Mouse (Mus musculus) neutrophil, adult 5-6 weeks (primary cell): ENCODE results near the gene Nfkbie. TPM values are rescaled to one million over a fixed set of nuclear protein-coding genes. Genes with fewer than 3 reads are reported as not detected.

Experiments used
- ATAC-seq: fragments of 151-379, 151-347 bp; 2 replicates; pipeline ENCODE4 v1.8.0; 2017; ENCODE audit warnings: mild to moderate bottlenecking, moderate TSS enrichment; ENCODE audit not compliant: insufficient number of reproducible peaks, poor library complexity, low FRiP score, severe bottlenecking; ENCODE audit errors: extremely low read depth
- total RNA-seq: library from RNA; stranded (forward); fragments of 200-1000 nt; gene quantifications from 2 replicates; pipeline ENCODE4 v1.2.3, GENCODE M21; 2017

Gene Nfkbie
- 51.4 and 59.9 TPM in 2 replicates for total RNA-seq

GRCm38 (mm10) chr17:45555452-45556106 lies at the start of gene Nfkbie:
TSS of gene Nfkbie (plus strand) at chr17:45555703.
- ATAC-seq = peak; percentile 66

DNA sequence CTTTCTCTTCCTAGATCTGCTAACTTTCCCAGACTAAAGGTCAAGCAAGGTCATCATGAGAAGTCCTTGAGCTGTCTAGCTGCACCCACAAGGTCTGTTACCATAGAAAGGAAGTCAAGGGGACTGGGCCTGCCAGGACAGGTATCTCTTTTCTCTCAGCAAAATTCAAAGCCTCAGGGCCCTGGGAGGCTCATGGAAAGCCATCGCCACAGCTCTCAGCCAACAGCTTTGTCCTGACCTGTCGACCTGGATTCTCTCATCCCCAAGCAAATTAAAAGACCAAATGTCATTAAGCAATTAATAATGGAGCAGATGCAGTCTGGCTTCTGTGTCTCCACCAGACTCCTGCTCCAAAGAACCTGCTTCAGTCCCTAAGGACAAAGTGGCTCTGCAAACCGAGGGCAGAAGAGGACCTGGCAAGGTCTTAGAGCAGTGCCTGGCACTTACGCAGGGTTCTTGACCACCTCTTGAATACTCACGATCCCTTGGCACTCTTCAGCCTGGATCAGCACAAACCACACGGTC lies 49.5 kb upstream of the Nfkbie start:
- no peak for ATAC-seq

DNA sequence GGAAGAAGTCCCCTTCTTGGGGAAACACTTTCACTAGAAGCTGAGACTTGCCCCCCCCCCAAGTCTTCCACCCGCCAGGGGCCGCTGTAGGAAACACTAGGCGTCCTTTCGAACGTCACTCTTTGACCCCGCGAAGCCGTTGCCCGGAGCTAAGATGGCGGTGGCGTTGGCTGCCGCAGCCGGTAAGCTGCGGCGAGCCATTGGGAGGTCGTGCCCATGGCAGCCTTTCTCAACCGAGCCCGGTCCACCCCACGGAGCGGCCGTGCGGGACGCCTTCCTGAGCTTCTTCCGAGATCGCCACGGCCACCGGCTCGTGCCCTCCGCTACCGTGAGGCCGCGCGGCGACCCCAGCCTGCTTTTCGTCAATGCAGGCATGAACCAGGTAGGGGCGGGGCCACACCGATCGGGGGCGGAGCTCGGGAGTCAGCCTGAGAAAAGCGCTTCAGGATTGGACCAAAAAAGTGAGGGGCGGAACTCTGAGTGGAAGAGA lies 48.8 kb upstream of the Nfkbie start, which contains the start of gene Aars2:
Gene Aars2, plus strand, starts transcription at position 142 of the 490 bp plus-strand sequence.
- ATAC-seq = peak; percentile 94

- ATAC-seq = no peak
Measured at GRCm38 (mm10) chr17:45510871-45511270, 44.6 kb upstream of the Nfkbie start.

GRCm38 (mm10) chr17:45511757-45512156 lies 43.7 kb upstream of the Nfkbie start:
- no peak for ATAC-seq

DNA sequence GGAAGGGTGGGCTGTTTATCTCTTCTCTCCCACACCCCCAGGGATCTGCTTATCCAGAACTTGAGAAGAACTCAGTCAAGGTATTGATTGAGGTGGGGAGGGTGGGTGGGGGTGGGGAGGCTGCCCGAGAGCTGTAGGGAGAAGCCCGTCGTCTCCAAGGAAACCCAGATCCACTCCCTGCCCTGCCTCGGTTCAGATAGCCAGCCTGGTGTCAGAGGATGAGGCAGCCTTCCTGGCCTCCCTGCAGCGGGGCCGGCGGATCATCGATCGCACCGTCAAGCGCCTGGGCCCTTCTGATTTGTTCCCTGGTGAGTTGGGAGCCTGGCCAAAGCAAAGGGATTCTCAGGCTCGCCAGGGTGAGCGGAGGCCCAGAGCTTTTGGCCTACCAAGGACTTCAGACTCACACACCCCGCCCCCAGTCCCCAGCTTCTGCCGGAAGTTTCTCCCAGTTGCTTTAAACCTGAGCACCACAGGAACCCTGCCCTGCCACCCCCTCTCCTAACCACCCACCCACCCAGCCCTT lies 40.2 kb upstream of the Nfkbie start:
- ATAC-seq = no peak

GRCm38 (mm10) chr17:45515806-45516205 lies 39.7 kb upstream of the Nfkbie start:
- no peak for ATAC-seq

DNA sequence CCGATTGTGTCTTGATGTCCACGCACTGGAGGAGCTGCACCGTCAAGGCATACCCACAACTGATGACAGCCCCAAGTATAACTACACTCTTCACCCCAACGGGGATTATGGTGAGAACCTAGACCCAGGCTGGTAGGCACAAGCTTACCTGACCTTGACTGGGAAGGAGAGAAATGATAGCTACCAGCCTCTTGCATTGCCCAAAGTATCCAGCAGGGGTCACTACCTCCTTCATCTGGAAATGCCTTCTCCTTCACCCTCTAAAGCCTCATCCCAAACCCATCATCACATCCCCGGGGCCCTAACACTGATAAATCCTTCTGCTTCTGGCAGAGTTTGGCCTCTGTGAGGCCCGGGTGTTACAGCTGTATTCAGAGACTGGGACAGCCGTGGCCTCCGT lies 39.0 kb upstream of the Nfkbie start:
- peak; percentile 59 for ATAC-seq

- no peak for ATAC-seq
Measured at GRCm38 (mm10) chr17:45517135-45517534, 38.4 kb upstream of the Nfkbie start.

GRCm38 (mm10) chr17:45517549-45518215 lies 37.8 kb upstream of the Nfkbie start:
- ATAC-seq = no peak

DNA sequence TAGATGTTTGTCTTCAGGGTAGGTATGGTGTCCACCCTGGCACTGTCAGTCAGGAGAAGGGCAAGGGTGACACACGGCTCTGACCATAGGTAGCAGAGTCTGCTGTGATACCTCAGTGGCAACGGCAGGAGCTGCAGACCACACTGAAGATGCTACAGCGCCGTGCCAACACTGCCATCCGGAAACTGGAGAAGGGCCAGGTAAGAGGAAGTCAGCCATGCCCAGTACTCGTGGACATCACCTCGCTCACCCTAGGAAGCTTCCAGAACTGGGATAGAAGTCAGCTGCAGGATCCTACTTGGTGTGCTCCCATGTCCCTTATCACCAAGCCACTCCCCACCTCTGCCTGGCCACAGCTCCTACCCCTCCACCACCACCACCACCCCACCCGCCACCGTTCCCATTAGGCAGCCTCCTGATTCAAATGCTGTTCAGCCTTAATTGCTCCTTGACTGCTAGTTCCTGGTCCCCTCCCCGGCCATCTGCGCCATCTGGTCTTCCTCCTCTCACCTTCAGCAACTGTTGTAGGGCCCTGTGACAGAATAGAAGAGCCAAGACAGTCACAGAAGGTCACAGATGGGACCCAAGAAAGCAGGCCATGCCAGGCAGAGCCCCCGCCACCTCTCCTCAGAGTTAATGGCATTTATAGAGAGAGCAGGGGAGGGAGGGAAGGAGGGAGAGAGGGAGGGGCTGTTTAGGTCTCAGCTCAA lies 36.6 kb upstream of the Nfkbie start:
- ATAC-seq = no peak

DNA sequence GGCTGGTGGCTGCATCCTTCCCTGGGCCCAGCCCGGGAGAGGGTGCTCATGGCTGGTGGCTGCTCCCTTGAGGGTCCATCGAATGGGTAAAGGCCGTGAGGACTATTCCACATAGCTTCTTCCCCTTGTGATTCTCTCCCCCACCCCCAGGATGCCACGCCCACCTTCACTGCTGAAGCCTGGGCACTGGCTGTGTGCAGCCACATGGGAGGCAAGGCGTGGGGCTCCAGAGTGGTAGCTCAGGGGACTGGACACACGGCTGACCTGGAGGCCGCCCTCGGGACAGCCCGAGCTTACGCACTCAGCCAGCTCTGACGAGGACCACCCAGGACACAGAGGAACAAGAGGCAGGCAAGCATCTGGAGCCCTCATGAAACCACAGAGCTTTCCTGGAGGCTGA lies 35.4 kb upstream of the Nfkbie start:
- ATAC-seq = no peak

DNA sequence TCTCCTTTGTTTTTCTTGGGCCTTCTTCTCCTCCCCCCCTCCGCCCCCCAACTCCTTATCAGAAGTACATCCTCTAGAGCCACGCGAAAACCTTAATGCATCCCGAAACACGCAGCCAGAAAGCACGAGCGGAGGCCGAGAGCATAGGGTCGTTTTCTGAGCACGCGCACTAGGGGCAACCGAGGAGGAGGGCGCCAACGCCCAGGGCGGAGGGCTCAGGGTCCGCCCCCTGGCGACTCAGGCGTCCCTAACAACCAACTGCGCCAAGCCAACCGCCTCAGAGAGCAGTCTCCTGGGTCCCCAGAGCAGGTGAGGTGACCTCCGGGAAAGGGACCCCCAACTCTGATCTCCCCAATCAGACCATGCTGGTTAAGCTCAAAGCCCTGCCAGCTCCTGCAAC lies 32.2 kb upstream of the Nfkbie start, which contains the start of gene Tcte1:
Gene Tcte1, plus strand, starts transcription at position 172 of the 400 bp plus-strand sequence.
- ATAC-seq = no peak

DNA sequence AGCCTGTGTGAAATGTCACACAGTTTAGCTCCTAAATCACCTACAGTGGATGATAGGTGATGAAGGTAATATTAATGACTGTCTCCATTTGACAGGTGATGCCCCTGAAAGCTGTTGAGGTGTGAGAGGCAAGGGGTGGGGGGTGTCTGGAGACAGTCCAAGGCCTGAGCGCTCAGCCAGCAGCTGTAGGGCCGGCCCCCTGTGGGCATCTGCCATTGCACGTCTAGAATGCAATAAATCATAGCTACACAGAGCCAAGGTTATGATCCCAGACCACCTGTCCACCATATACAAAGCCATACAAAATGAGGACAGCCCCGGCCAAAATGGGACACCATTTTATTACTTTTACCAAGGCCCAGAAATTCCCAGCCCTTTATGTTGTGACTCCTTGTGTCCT lies 30.5 kb upstream of the Nfkbie start:
- no peak for ATAC-seq

GRCm38 (mm10) chr17:45526571-45526970 lies 28.9 kb upstream of the Nfkbie start:
- no peak for ATAC-seq

- no peak for ATAC-seq
Measured at GRCm38 (mm10) chr17:45530346-45530782, 25.1 kb upstream of the Nfkbie start.

DNA sequence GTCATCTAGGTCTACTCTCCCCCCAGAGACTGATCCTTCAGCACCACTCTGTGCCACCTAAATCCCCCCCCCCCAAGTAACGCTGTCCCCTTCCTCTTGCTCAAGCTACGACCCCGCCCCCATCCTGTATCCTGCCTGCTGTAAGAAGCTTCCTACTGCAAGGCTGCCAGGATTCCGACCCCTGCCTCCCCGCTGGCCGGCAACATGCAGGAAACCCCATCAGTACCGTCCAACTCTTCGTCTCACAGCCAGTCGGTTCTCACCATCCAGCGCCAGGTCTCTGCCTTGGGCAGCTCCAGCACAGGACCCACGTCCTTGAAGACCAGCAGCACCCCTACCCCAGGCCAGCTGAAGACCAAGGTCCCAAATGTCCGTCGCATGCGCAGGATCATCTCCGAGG lies 22.6 kb upstream of the Nfkbie start:
- no peak for ATAC-seq

DNA sequence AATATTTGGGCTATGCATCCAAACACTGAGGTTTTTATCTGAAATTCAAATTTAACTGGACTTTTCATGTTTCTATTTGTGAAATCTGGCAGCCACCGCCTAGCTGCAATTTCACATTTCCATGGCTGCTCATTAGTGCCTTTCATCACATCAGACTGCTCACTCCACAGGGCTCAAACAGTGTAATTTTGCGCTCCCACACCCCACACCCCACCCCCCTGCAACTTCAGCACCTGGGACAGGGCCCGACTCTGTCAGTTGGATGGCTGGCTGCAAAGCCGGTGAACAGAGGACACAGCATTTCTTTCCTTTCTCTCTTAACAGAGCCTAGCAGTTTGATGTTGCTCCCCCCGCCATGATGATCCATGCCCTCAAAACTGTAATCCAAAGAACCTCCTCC lies 19.2 kb upstream of the Nfkbie start:
- ATAC-seq = no peak

DNA sequence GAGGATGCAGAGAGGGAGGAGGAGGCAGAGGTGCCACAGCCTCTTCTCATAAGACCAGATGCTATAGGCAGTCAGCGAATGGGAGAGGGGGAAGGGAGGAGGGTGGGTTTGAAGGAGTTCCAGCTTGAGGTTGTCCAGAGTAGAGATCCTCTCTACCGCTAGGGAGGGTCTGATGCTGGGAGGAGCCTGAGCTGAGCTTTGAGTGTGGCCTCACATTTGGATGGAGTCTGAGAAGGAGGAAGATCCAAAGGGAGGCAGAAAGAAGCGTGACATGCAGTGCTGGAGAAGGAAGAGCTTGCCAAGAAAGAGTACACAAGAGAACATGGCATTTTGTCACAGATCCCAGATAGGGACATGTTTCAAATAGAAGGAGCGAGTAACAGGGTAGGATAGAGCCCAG lies 17.1 kb upstream of the Nfkbie start:
- no peak for ATAC-seq
